Mouse (Mus musculus) bone marrow macrophage, adult 2 months (primary cell): ENCODE data around the gene Wbp2.

ENCODE experiments used
- CTCF ChIP-seq: IDR thresholded peaks from 2 replicates; pipeline ENCODE4 v1.5.1; 2012; ENCODE audit warnings: low read depth, mild to moderate bottlenecking, low read length, moderate library complexity
- POLR2A ChIP-seq: IDR thresholded peaks from 2 replicates; pipeline ENCODE4 v1.6.1; 2012; ENCODE audit warnings: mild to moderate bottlenecking, low read depth, low read length, borderline replicate concordance

GRCm38 (mm10) chr11:116088741-116089394, 2.1 kb upstream of the Wbp2 start:
- TF ChIP-seq CTCF (no peak), POLR2A (no peak)
